Mouse (Mus musculus) thymus, postnatal 14 days (tissue): ENCODE results near the gene Serpina9.

ENCODE experiments used
- DNase-seq: peaks from one replicate; pipeline ENCODE4 v3.0.0; 2021

Gene Serpina9

DNA sequence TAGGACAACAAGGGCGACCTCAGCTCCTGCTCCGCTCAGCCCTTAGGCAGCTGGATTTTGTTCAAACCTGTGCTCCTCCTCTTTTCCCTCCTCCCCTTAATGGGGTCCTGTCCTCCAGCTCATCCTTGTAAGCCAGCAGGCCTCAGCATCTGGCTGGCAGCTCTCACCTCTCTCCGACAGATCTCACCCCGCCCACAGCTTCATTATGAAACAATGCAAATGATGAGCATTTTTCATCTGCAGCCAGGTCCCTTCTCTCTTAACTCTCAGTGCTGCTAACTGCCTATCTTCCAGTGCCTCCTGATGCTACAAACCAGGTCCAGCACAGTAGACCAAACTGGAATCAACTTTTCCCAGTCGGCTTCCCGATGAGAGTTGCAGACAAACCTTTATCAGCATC is at the start of gene Serpina9:
TSS of gene Serpina9 (minus strand) at position 136 of the 400 bp plus-strand sequence.
- no peak for DNase-seq

- no peak for DNase-seq
Observed at GRCm38 (mm10) chr12:104061862-104062261, 48.3 kb upstream of the Serpina9 start.

- no peak for DNase-seq
Observed at GRCm38 (mm10) chr12:104060126-104060525, 46.6 kb upstream of the Serpina9 start.

GRCm38 (mm10) chr12:104057531-104057930 is 44.0 kb upstream of the Serpina9 start:
- DNase-seq: no peak

DNA sequence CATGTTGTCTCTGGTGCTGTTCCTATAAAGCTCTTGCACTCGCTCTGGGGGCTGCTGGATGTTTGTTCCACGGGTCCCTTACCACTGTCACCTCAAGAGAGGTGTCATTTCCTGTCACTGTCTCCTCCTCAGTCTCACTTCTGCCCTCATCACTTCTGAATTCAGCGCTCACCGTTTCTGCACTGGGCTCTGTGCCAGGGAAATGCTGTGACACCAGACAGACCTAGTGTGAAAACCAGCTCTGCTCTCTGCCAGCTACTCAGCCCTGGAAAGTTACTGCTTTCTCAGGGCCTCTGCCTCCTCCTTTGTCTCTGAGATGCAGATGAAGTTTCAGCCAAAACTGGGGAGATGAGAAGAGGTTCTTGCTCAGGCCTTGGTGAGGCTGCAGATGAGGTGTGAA is 43.5 kb upstream of the Serpina9 start:
- no peak for DNase-seq

DNA sequence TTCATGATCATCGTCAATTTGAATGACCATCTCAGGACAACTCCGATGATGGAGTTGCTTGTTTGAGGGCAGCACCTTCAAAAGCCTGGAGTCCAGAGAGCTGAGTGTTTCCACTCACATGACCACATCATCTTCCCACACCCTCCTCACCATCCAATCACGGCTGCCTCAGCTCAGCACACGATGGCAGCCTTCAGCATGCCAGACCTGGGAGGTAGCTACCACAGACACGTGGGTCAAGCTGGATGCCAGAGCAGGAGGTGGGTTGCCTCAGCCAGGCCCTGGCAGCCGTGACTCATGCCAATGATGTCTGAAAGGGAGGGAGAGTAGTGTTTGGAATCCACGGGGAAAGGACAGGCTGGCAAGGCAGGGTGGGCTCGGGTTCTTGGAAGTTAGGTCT is 42.2 kb upstream of the Serpina9 start:
- no peak for DNase-seq

DNA sequence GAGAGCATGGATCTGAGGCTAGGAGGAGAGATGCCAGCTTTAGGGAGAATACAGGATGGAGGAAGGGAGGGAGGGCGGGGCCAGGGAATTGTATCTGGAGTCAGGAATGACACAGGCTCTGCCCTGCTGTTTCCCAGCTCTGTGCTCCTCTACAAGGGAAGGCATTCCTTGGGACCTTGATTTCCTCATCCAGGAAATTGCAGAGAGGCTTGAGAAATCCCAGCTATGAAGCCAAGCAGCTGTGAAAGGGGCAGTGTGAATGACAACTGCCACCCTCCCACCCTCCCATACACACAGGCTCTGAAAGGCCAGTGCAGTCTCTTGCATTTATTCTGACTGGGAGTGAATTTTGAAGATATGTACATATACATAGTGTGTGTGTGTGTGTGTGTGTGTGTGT is 40.4 kb upstream of the Serpina9 start:
- no peak for DNase-seq

DNA sequence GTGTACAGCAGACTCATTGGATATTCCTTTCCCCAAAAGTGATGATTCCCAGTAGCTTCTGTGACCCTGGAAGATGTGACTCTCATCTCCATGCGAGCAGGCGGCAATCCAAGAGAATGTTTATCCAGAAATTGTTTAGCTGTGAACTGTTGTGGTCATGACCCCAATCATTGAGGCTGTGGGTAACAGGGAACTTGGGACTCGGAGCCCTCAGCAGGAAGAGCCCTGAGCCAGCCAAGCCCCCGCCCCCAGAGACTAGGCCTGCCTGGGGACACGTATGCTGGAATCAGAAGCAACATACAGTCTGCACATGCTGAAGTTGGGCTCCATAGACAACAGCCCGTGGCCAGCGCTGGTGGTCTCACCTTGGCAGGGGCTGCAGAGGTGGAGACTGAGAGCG is 32.2 kb upstream of the Serpina9 start:
- DNase-seq: no peak

GRCm38 (mm10) chr12:104044343-104044742 is 30.8 kb upstream of the Serpina9 start, which contains the start of gene Serpina12:
Gene Serpina12 (minus strand): TSS chr12:104044443.
- no peak for DNase-seq

DNA sequence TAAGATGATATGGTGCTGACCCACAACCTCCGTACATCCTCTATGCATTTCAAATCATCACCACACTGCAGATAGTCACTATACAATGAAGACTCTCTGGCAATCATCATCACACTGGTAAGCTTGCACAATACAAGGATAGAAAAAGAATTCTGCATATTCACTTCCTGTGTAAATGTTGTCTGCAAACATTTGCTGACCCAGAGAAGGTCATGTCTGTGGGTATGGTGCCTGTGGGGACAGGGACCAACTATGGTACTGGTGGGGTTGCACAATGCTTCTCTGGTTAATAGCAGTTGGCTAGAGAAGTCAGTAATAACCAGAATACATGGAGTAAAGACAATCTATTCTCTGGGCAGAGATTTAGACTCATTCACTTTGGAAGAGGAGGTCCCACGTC is 29.2 kb upstream of the Serpina9 start:
- no peak for DNase-seq

DNA sequence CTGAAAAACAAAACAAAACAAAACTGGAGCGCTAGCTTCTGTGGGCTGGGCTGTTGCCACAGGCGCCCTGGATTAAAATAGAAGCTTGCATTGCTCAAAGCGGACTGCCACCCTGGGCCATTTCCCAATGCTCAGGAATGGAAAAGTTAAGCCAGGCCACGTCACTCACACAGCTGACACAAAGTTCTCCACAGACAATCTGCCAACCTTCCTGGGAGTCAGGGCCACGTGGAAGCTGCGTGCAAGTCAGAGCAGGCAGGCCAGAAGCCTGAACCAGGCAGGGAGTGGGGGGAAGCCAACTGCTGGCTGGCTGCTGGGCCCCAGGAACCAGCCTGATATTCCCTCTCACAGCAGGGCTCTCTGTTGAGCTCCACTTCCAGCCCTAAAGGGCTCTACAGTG is 27.8 kb upstream of the Serpina9 start:
- no peak for DNase-seq

GRCm38 (mm10) chr12:104038181-104038580 is 24.6 kb upstream of the Serpina9 start:
- no peak for DNase-seq

- no peak for DNase-seq
Observed at GRCm38 (mm10) chr12:104033752-104034151, 20.2 kb upstream of the Serpina9 start.

GRCm38 (mm10) chr12:104029986-104030385 is 16.4 kb upstream of the Serpina9 start:
- DNase-seq: no peak

DNA sequence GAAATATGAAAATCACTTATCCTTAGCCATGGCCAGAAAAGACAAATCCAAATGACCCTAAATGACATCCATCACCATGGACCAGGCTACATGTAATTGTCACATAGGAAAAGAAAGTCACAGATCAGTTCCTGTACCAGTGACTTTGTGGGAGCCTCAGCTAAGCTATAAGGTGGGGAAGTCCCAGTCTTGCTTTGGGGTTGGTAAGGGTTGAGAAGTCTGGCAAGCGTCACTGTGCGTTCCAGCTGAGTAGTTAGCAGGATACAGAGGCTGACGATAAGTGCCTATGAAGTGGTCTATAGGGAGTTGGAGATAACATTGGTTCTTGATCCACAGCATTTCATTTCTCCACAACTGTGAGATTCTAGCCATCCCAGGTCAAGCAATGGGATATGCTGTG is 1.7 kb upstream of the Serpina9 start:
- no peak for DNase-seq

DNA sequence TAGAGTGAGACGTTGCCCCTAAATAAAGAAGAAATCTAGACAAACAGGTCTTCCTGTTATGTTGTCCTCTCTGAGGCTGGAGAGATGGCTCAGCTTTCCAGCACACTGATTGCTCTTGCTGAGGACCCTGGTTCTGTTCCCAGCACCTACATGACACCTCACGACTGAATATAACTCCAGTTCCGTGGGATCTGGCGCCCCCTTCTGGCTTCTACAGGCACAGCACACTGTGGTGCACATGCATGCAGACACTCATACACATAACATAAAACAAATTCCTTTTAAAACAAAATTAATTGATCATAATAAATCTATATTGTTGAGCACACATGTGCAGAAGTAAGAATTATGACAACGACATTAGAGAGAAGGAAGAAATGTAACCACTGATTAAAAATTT is 8.9 kb downstream of the Serpina9 start:
- DNase-seq: no peak

DNA sequence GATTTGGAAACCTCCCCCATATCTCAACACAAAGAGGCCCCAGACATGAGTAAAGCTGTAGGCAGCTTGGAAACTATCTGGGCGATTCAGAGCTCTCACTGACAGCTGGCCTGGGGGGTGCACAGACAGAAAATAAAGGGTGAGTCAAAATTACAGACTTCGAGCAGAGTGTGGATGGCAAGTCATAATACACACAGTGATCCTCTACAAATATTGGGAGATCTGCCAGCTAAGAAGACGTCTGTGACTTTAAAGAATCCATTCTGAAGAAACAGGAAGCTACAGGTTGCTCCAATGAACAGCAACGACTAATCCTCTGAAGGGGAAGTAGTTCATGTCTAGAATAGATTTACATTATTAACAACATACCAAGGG is 10.3 kb downstream of the Serpina9 start:
- no peak for DNase-seq

DNA sequence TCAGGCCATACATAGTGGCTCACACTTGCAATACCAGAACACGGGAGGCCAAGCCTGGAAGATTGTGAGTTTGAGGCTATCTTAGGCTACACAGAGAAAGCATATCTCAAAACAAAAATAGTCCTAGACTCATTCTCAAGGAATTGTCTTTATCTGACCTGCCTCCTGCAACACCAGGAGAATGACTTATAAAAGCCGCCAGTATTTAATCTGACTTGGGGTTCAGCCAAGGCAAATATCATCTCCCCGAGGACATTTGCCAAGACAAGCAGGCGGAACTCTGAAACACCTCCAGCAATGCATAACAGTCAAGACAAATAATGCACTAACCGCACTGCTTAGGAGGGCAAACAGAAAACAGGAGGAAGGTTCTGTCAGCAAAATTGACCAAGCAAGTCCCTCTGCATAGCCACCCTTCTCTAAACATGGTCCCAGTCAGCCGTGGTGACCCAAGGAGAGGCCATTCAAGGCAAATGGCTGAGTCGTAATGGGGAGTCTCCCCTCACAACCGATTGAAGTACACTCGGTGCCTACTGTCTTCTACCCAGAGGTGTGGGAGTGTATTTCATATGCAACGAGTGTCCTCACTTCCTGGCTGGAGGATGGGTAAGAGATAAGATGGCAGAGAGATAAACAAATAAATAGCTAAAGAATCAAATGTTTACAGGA is 10.9 kb downstream of the Serpina9 start:
- DNase-seq: no peak

GRCm38 (mm10) chr12:104000594-104000993 is 13.0 kb downstream of the Serpina9 start:
- DNase-seq: no peak

DNA sequence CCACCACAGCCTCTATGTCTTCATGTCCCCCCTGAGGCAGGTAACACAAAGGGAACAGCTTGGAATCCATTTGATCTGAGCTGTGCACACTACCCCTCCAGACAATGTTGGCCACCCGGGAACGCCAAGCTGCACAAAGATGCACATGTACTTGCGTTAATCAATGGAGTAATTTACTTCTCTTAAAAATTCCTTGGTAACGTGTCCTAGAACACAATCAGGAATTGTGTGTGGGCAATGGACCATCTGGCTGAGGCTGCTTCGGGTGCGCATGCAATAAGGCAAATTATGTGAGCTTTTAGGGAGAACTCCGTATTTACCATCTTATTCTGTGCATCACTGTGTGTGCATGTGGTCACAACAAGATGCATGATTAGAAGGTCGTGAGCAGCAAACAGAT is 13.9 kb downstream of the Serpina9 start:
- DNase-seq: no peak

GRCm38 (mm10) chr12:103996513-103996912 is 17.0 kb downstream of the Serpina9 start:
- no peak for DNase-seq

- DNase-seq: peak; percentile 43
Observed at GRCm38 (mm10) chr12:103995292-103996072, 18.1 kb downstream of the Serpina9 start.

GRCm38 (mm10) chr12:103992945-103993344 is 20.6 kb downstream of the Serpina9 start:
- no peak for DNase-seq

DNA sequence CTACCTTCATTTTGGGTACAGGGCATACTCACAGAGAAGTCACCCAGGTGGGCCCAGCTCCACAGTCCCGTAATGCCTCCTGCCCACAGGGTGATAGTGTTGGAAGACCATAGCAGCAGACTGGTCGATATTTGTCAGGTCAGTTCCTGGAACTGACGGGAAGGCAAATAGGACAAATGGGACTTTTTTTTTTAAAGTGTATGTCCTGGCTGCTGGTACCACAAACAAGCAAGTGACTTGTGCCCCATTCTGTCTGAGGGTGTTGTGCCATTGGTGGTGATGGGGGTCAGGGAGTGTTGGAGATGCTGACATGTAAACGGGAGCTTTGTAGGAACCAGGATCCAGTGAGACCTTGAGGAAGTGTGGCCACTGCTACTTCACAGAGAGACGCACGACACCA is 23.7 kb downstream of the Serpina9 start, which contains the start of gene Serpina11:
TSS of gene Serpina11 (minus strand) at position 101 of the 400 bp plus-strand sequence.
- DNase-seq: no peak

DNA sequence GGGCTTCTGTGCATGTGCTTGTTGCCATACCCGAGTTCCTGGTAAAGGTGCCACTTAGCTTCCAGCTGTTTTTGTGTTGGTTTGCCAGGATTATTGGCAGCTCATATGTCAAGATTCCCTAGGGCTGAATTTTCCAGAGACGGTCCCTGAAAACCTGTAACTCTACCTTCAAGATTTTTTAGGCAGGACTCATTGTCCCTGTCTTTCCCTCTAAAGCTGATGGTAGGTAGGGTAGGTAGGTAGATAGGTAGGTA is 24.1 kb downstream of the Serpina9 start:
- no peak for DNase-seq
